Mouse (Mus musculus) ES-Bruce4 (cell line): ENCODE data around the gene Foxr1.

ENCODE experiments used
- CTCF ChIP-seq: IDR thresholded peaks from one replicate; pipeline ENCODE4 v1.8.1; 2011; ENCODE audit warnings: low read depth, low read length
- EP300 ChIP-seq: IDR thresholded peaks from 2 replicates; pipeline ENCODE4 v1.6.1; 2011; ENCODE audit warnings: low read depth, low read length; ENCODE audit not compliant: insufficient read depth
- POLR2A ChIP-seq: IDR thresholded peaks from one replicate; pipeline ENCODE4 v1.8.1; 2011; ENCODE audit warnings: low read length; ENCODE audit not compliant: insufficient read depth

GRCm38 (mm10) chr9:44484311-44485104 lies 43.6 kb upstream of the Foxr1 start:
- TF ChIP-seq CTCF (no peak), EP300 (no peak), POLR2A (no peak)
